Comparison of ENCODE assay signal across 20 mouse cellular contexts in genomic region chr7:46401371-46402180, GRCm38 (mm10). TPM values are rescaled to one million over a fixed set of nuclear protein-coding genes. Genes with fewer than 3 reads are reported as not detected.
A peak's percentile ranks its signal among the peaks of the same experiment; 100 is the strongest.
DNase-seq lines count a peak whose midpoint lies in the region; ATAC-seq and TF ChIP-seq lines count a peak whose summit lies in the region.
"Had no signal": no experiment of that assay in that cellular context is flagged by ENCODE, and none has a peak within 500 bp of the region (broad histone marks: within the 10 kb centered on the region; RNA-seq: fewer than 3 reads in every experiment).

No protein-coding gene starts in this region.

- no peak for TF ChIP-seq CTCF in gastrocnemius, adult 2 months (IDR thresholded peaks at IDR 0.05)
- no peak for TF ChIP-seq CTCF in stomach, postnatal 0 days (IDR thresholded peaks at IDR 0.05; ENCODE audit: low read depth)

- peak overlapping the region; percentile 96 for H3K27ac ChIP-seq in gastrocnemius, adult 2 months
- H3K27ac ChIP-seq in midbrain, embryonic 16.5 days (ENCODE audit: low read length) = no peak overlapping the region
- no peak overlapping the region for H3K27ac ChIP-seq in stomach, postnatal 0 days (replicated peaks)
- H3K27ac ChIP-seq: embryonic facial prominence, embryonic 13.5 days; intestine, embryonic 15.5 days; kidney, embryonic 15.5 days; limb, embryonic 12.5 days; liver, embryonic 15.5 days had no signal

- H3K9ac ChIP-seq in midbrain, embryonic 16.5 days (ENCODE audit: low read depth, low read length) = no peak overlapping the region
- no peak overlapping the region for H3K9ac ChIP-seq in stomach, postnatal 0 days (ENCODE audit: low read length)
- H3K9ac ChIP-seq: embryonic facial prominence, embryonic 13.5 days; intestine, embryonic 15.5 days; kidney, embryonic 15.5 days; limb, embryonic 12.5 days; liver, embryonic 15.5 days had no signal

- H3K36me3 ChIP-seq in midbrain, embryonic 16.5 days (ENCODE audit: control insufficient read depth, insufficient read depth, low read length) = no peaks in the 10 kb centered on the region
- H3K36me3 ChIP-seq in stomach, postnatal 0 days (ENCODE audit: control insufficient read depth, insufficient read depth, low read length) = no peaks in the 10 kb centered on the region
- H3K36me3 ChIP-seq: embryonic facial prominence, embryonic 13.5 days; intestine, embryonic 15.5 days; kidney, embryonic 15.5 days; limb, embryonic 12.5 days; liver, embryonic 15.5 days had no signal

- H3K4me2 ChIP-seq in midbrain, embryonic 16.5 days (ENCODE audit: low read length) = peak overlapping the region; percentile 91
- H3K4me2 ChIP-seq in stomach, postnatal 0 days (replicated peaks; ENCODE audit: low read depth) = no peak overlapping the region
- H3K4me2 ChIP-seq: embryonic facial prominence, embryonic 13.5 days; intestine, embryonic 15.5 days; kidney, embryonic 15.5 days; limb, embryonic 12.5 days; liver, embryonic 15.5 days had no signal

- peaks cover 39% of the 10 kb centered on the region for H3K4me1 ChIP-seq in midbrain, embryonic 16.5 days (ENCODE audit: control insufficient read depth, insufficient read depth, low read length)
- H3K4me1 ChIP-seq in stomach, postnatal 0 days (replicated peaks; ENCODE audit: control insufficient read depth, insufficient read depth) = no peaks in the 10 kb centered on the region
- H3K4me1 ChIP-seq: liver, embryonic 15.5 days had no signal

- H3K9me3 ChIP-seq in midbrain, embryonic 16.5 days (replicated peaks; ENCODE audit: control insufficient read depth, low read length, poor library complexity, severe bottlenecking) = no peaks in the 10 kb centered on the region
- H3K9me3 ChIP-seq in stomach, postnatal 0 days (ENCODE audit: control insufficient read depth, low read length) = no peaks in the 10 kb centered on the region
- H3K9me3 ChIP-seq: embryonic facial prominence, embryonic 13.5 days; intestine, embryonic 15.5 days; kidney, embryonic 15.5 days; limb, embryonic 12.5 days; liver, embryonic 15.5 days had no signal

- WGBS in midbrain, embryonic 16.5 days = 79% methylated on average over 3 of the region's 3 CpGs
- WGBS in stomach, postnatal 0 days = 51% methylated on average over 3 of the region's 3 CpGs

- ATAC-seq in midbrain, embryonic 16.5 days = no peak
- ATAC-seq in stomach, postnatal 0 days (ENCODE audit: low FRiP score, low TSS enrichment) = no peak
- ATAC-seq: intestine, embryonic 15.5 days; Patski had no signal

- H3K27me3 ChIP-seq in midbrain, embryonic 16.5 days (ENCODE audit: control insufficient read depth, insufficient read depth, low read depth, low read length) = no peaks in the 10 kb centered on the region
- H3K27me3 ChIP-seq in stomach, postnatal 0 days (ENCODE audit: control insufficient read depth, insufficient read depth, low read length) = peaks cover 16% of the 10 kb centered on the region; the same call in 1 of the 2 replicates

- TF ChIP-seq EP300 in stomach, postnatal 0 days (optimal IDR thresholded peaks at IDR 0.05) = no peak

- peak overlapping the region; percentile 33 for H3K4me3 ChIP-seq in gastrocnemius, adult 2 months
- peak overlapping the region; percentile 92 for H3K4me3 ChIP-seq in midbrain, embryonic 16.5 days (ENCODE audit: low read depth, low read length)
- H3K4me3 ChIP-seq in stomach, postnatal 0 days (ENCODE audit: low read depth, low read length) = no peak overlapping the region
- H3K4me3 ChIP-seq: embryonic facial prominence, embryonic 13.5 days; intestine, embryonic 15.5 days; kidney, embryonic 15.5 days; limb, embryonic 12.5 days; liver, embryonic 15.5 days had no signal

- intact Hi-C loops in gastrocnemius, adult 2 months (cut with DNase I) = no loop called here
- intact Hi-C loops in gastrocnemius, postnatal 36 days (cut with DNase I) = no loop called here

- DNase-seq in cerebellum, adult 11-12 months = peak; percentile 62
- no peak for DNase-seq in cerebellum, adult 11 months
- DNase-seq in gastrocnemius, adult 2 months = no peak
- DNase-seq in gastrocnemius, postnatal 36 days = no peak
- DNase-seq in cerebellum, adult 9-11 months = peak; percentile 68
- no peak for DNase-seq in adrenal gland, adult 8-10 months
- no peak for DNase-seq in stomach, postnatal 0 days (ENCODE audit: low spot score)
- DNase-seq: gastrocnemius, postnatal 14 days; heart, postnatal 10 days; lung, postnatal 14 days; retina, postnatal 1 day; thymus, postnatal 25 days had no signal

RNA-seq across cellular contexts. Expression of gene Kcnc1, which starts 5.3 kb away (rescaled TPM):
- 10 to 100 TPM; 38.9 to 66.6 TPM for total RNA-seq in gastrocnemius, adult 2 months (2021)
- total RNA-seq in gastrocnemius, postnatal 36 days (2021) = 10 to 100 TPM; 51.6 to 54.2 TPM
- 10.1 and 11.4 TPM in 2 replicates for polyA plus RNA-seq in midbrain, embryonic 16.5 days (2015; fragmentation: Nextera tagmentation; extraction: Ambion mirVana)
- under 1 TPM; 0.70 to 0.87 (median 0.77) TPM for total RNA-seq in adrenal gland, adult 8-10 months (2022)
- 0.18 TPM in 2 replicates for polyA plus RNA-seq in stomach, postnatal 0 days (2015; fragmentation: Nextera tagmentation; extraction: Ambion mirVana)
- polyA plus RNA-seq: liver, embryonic 15.5 days had no signal

RNA-seq across cellular contexts. Expression of gene Myod1, which starts 25.3 kb away (rescaled TPM):
- total RNA-seq in gastrocnemius, adult 2 months (2021) = 10 to 100 TPM; 17.3 to 21.3 TPM
- total RNA-seq in gastrocnemius, postnatal 36 days (2021) = 10 to 100 TPM; 12.6 to 19.8 TPM
- polyA plus RNA-seq in midbrain, embryonic 16.5 days (2015; fragmentation: Nextera tagmentation; extraction: Ambion mirVana) = 0.19 TPM in 1 of 2 replicates, not detected in the other
- total RNA-seq in adrenal gland, adult 8-10 months (2022) = not detected
- 0.50 and 0.79 TPM in 2 replicates for polyA plus RNA-seq in stomach, postnatal 0 days (2015; fragmentation: Nextera tagmentation; extraction: Ambion mirVana)
- total RNA-seq: heart, postnatal 10 days; megakaryocyte-erythroid progenitor cell, adult 5-6 weeks had no signal
- polyA plus RNA-seq: Patski had no signal

Comparison
In these comparisons a context has a peak if more than half of its experiments do, and no peak if none do; other contexts are left out.
1. DNase-seq: peak in cerebellum, adult 11-12 months (single experiment) and cerebellum, adult 9-11 months (single experiment); none in cerebellum, adult 11 months (single experiment), gastrocnemius, adult 2 months (single experiment), gastrocnemius, postnatal 36 days (0 of 2), adrenal gland, adult 8-10 months (single experiment) and stomach, postnatal 0 days (single experiment).
2. RNA of gene Kcnc1, which starts 5.3 kb away (total RNA-seq): 38.9 to 66.6 TPM in gastrocnemius, adult 2 months and 51.6 to 54.2 TPM in gastrocnemius, postnatal 36 days; 0.70 to 0.87 TPM in adrenal gland, adult 8-10 months; every median in the first group is over 10 times any median in the second.
3. RNA of gene Myod1, which starts 25.3 kb away (total RNA-seq): 17.3 to 21.3 TPM in gastrocnemius, adult 2 months and 12.6 to 19.8 TPM in gastrocnemius, postnatal 36 days; not detected in adrenal gland, adult 8-10 months; every median in the first group is over 10 times any median in the second.